Mouse (Mus musculus) embryonic fibroblast, embryonic 13.5 days (primary cell): ENCODE measurements around the gene Maneal. TPM values are rescaled to one million over a fixed set of nuclear protein-coding genes. Genes with fewer than 3 reads are reported as not detected.
A peak's percentile ranks its signal among the peaks of the same experiment; 100 is the strongest.

Experiments used
- H3K27ac ChIP-seq: 2 replicates; pipeline ENCODE4 v1.5.1; 2012; ENCODE audit warnings: low read length, control low read depth, inconsistent platforms; ENCODE audit not compliant: insufficient read depth
- H3K4me1 ChIP-seq: 2 replicates; pipeline ENCODE4 v1.6.1; 2011; ENCODE audit warnings: low read length; ENCODE audit not compliant: control insufficient read depth, insufficient read depth
- H3K4me3 ChIP-seq: 2 replicates; pipeline ENCODE4 v1.5.1; 2011; ENCODE audit warnings: mild to moderate bottlenecking, control low read depth, low read length; ENCODE audit not compliant: insufficient read depth
- CTCF ChIP-seq: IDR thresholded peaks from 2 replicates; pipeline ENCODE4 v1.5.1; 2011; ENCODE audit warnings: mild to moderate bottlenecking, control low read depth, low read length, moderate library complexity, borderline replicate concordance; ENCODE audit not compliant: insufficient read depth
- POLR2A ChIP-seq: IDR thresholded peaks from 2 replicates; pipeline ENCODE4 v1.6.1; 2011; ENCODE audit warnings: low read depth, mild to moderate bottlenecking, control low read depth, low read length, moderate library complexity
- polyA plus RNA-seq: library from polyadenylated mRNA; stranded (reverse); fragments of >200 nt; gene quantifications from 2 replicates; pipeline ENCODE4 v1.2.4, GENCODE M21; 2011; ENCODE audit warnings: low read depth; ENCODE audit not compliant: missing spikeins, insufficient read length

The Maneal gene
- polyA plus RNA-seq: 0.18 and 0.44 TPM in 2 replicates

DNA sequence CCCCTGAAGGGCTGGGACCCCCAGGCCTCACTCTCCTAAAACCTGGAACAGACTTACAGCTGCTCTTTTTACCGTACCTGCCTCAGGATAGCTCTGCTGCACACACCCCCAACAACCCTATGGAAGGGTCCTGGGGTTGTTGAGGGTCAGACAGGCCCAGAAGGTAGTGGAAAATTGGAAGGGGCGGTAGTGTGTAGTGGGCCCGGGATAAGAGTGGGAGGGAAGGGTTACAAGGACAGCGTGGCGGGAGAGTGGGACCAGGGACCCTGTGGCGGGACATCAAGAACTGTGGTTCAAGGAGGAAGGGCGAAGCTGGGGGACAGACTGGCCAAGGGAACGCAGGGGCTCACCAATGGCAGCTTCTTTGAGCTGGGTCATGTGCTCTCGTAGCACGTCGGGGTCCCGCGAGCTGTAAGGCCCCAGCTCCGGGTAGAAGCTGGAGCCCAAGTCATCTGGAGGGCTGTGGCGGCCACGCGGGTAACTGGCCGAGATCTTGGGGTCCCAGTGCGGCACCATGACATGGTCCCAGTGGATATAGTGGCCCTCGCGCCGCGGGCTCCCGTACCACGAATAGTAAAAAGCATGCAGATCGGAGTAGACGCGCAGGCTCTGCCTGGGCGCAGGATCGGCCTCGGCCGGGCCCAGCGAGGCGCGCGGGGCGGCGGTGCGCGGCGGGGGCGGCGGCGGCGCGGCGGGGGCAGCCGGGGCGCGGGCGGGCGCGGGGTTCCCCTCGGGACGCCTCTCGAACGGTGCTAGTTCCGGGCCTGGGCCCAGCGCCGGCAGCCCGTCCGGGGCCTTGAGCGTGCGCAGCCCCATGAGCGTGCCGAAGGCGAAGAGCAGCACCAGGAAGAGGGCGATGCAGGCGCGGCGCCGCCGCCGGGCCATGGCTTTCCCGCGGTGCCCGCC, at the start of gene Maneal:
TSS of gene Maneal (minus strand) at position 889 of the 906 bp plus-strand sequence.
- H3K27ac ChIP-seq: no peak within 1 kb of the TSS
- TF ChIP-seq POLR2A (no peak), CTCF (no peak)
- H3K4me1 ChIP-seq: no peaks in the 10 kb centered on the region
- peak within 1 kb of the TSS; percentile 10; the same call in 1 of the 2 replicates for H3K4me3 ChIP-seq

DNA sequence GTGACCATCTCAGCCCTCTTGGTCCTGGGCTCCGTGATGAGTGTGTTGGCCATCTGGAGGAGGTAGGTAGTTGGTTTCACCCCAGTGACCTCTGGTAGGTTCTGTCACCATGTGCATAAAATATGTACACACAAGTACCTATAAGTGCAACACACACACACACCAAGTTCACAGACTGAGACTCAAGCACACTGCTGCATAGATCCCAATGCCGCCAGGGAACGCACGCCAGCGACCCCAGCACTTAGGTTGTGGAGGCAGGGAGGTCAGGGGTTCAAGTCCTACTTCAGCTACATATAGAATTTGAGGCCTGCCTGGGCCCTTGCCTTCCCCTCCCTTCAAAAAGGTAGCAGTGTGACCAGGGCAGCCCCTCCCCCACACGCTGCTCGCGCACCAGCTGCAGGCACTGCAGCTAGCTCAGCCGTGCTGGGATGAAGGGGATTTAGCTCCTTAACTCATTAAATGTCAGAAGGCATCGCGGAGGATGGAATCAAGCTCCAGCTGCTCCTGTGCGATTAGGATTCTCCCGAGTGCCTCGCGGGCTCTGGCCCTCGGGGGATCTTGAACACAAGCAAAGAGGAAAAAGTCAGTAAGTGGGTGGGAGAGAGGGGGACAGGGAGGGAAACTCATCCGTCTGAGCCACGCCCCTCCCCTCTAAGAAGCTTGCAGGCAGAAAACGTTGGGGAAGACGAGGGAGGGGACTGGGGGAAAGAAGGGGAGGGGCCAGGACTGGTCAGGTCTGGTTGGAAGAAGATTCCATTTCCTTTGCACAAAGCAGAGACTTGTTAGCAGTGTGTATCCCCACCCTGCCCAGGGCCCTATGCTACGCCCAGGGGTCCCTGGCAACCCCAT, 44.2 kb upstream of the Maneal start:
- Histone ChIP-seq H3K4me3 (no peak overlapping the region), H3K27ac (no peak overlapping the region), H3K4me1 (no peaks in the 10 kb centered on the region)
- TF ChIP-seq CTCF (no peak), POLR2A (no peak)

DNA sequence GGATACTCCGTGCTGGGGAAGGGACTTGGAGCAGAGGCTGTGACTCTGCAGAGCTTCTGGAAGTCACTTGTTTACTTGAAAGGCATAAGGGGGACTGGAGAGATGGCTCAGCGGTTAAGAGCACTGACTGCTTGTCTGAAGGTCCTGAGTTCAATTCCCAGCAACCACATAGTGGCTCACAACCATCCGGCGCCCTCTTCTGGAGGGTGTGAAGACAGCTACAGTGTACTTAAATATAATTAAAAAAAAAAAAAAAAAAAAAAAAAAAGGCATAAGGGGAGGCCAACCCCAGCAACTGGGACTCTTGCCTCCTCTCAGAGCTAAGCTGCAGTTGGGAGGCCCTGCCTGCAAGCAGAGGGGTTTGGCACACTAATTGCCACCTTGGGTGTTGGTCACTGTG, 43.4 kb upstream of the Maneal start:
- TF ChIP-seq CTCF: no peak
- TF ChIP-seq POLR2A: no peak
- no peak overlapping the region for H3K4me3 ChIP-seq
- H3K27ac ChIP-seq: no peak overlapping the region
- no peaks in the 10 kb centered on the region for H3K4me1 ChIP-seq

DNA sequence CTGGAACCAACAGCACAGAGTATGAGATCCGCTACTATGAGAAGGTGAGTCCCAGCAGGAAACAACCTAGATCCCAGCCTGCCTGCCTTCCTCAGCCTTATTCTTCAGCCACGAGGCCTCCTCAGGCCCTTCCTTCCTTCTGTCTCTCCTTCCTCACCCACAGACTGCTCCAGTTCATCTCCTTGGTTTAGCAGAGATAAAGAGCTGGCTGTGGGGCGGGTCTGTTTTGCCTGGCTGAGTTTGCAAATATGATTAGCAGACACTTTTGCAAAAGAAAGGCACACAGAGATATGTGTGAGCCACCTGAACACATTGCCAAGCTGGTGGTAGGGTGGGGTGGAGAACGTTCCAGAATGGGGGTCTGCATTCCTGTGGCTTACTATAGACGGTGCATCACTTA, 37.9 kb upstream of the Maneal start:
- no peaks in the 10 kb centered on the region for H3K4me1 ChIP-seq
- no peak for TF ChIP-seq POLR2A
- TF ChIP-seq CTCF: no peak
- H3K4me3 ChIP-seq: no peak overlapping the region
- no peak overlapping the region for H3K27ac ChIP-seq

DNA sequence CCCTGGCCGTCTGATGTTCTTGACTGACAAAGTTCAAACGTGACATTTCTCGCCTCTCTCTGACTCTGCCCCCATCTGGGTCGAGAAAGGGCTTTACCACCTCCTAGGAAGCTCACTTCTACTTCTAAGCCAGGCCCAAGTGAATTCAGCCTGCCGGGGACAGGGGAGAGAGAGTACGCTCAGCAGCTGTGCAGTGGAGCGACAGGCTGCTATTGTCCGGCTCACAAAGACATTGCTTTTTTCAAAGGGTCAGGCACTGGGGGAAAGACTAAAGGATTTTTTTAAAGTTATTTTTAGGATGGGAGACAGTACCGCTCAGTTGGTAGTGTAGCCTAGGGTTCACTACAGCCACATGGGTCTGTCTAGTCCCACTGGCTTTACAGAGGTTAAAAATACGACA, 36.5 kb upstream of the Maneal start:
- H3K27ac ChIP-seq: no peak overlapping the region
- no peaks in the 10 kb centered on the region for H3K4me1 ChIP-seq
- no peak overlapping the region for H3K4me3 ChIP-seq
- TF ChIP-seq POLR2A (no peak), CTCF (no peak)

DNA sequence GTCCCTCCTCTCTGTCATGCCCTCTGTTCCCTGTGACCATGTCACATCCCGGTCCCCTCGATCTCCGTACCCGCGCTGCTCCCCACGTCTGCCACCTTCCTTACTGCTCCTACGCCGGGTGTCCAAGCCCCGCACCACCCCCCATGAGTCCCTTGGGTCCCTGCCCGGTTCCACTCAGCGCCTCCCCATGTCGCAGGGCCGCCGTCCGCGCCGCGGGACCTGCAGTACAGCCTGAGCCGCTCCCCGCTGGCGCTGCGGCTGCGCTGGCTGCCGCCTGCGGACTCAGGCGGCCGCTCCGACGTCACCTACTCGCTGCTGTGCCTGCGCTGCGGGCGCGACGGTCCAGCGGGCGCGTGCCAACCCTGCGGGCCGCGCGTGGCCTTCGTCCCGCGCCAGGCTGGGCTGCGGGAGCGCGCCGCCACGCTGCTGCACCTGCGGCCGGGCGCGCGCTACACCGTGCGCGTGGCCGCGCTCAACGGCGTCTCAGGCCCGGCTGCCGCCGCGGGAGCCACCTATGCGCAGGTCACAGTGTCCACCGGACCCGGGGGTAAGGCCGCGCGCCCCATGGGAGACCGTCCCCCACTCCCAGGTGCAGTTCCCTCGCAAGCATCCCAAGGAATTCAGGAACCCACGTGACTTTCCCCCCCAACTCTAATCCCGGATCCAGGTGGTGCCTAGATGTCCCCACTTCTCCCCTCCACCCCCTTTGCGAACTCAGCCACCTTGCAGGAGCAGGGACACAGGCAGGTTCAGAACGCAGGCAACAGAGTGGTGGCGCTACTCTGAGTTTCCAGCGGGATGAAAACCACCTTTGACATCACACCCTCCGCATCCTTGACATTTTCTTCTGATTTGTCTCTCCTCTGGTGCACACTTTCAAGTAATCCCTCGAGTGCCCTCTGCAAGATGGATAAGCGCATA, 32.8 kb upstream of the Maneal start:
- Histone ChIP-seq H3K4me3 (no peak overlapping the region), H3K4me1 (no peaks in the 10 kb centered on the region), H3K27ac (no peak overlapping the region)
- TF ChIP-seq CTCF (no peak), POLR2A (no peak)

DNA sequence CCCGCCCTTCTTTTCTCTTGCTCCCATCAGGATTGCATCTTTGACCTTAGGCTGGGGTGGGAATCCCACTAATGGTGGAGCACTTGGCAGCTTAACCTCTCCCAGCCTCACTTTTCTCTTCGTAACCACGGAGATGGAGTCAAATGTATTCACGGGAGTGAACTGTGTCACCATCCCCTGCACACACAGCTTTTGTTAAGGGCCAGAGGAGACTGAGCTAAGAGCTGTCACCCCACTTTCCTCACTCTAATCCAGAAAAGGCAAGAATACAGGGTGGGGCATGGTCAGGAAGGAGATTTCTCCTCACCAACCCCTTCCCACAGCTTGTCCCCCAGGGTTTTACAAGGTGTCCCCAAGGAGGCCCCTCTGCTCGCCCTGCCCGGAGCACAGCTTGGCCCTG, 31.8 kb upstream of the Maneal start:
- Histone ChIP-seq H3K4me1 (no peaks in the 10 kb centered on the region), H3K27ac (no peak overlapping the region), H3K4me3 (no peak overlapping the region)
- TF ChIP-seq CTCF (no peak), POLR2A (no peak)

DNA sequence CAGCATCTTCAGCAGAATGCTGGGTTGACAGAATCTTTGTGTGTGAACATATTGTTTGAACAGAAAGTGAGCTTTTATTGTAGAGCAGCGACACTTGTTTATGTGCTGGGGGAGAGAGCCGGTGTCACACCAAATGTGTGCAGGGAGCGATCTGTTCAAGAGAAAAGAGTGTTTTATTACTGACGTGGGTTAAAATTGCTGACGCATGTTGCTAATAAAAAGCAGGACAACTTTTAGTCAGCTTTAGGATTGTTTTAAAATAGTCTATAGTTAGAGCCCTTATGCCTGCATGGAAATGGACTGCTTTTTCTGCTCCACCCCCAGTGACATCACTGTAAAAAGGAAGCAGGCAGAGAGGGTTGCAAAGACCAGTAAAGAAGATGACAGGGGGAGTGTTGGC, 28.9 kb upstream of the Maneal start:
- Histone ChIP-seq H3K27ac (no peak overlapping the region), H3K4me3 (no peak overlapping the region), H3K4me1 (no peaks in the 10 kb centered on the region)
- TF ChIP-seq CTCF (no peak), POLR2A (no peak)

DNA sequence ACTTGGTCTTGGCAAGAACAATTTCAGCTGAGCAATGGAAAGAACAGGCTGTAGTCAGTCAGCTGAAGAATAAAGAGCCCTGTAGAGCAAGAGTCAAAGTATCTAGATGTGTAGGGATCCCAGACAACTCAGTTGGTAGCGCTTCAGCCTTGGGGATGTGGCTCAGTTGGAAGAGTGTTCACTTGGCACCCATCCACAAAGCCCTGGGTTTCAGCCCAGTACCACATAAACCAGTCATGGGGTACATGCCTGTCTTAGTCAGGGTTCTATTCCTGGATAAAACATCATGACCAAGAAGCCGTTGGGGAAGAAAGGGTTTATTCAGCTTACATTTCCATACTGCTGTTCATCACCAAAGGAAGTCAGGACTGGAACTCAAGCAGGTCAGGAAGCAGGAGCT, 28.0 kb upstream of the Maneal start:
- Histone ChIP-seq H3K4me1 (no peaks in the 10 kb centered on the region), H3K4me3 (no peak overlapping the region), H3K27ac (no peak overlapping the region)
- no peak for TF ChIP-seq CTCF
- no peak for TF ChIP-seq POLR2A
